Mouse (Mus musculus) liver, postnatal 0 days (tissue): ENCODE measurements around the gene Srpk2. TPM values are rescaled to one million over a fixed set of nuclear protein-coding genes. Genes with fewer than 3 reads are reported as not detected.
"Not testable (repeated sequence)": the region's sequence is repeated elsewhere in the genome, so short reads cannot be mapped to it uniquely, and the experiment has no call there.

Source experiments
- ATAC-seq: fragments of 200-750 bp; cut with Nextera tagmentation; 2 replicates; pipeline ENCODE4 v1.8.0; 2017; ENCODE audit warnings: mild to moderate bottlenecking, moderate library complexity
- DNase-seq: peaks from one replicate; pipeline ENCODE4 v3.0.0-alpha.2; 2016
- H3K27ac ChIP-seq: fragments of 300-500 bp; sonication (generic); 2 replicates; pipeline ENCODE4 v1.5.1; 2014; ENCODE audit warnings: antibody characterized with exemption, moderate library complexity, mild to moderate bottlenecking, low read depth
- H3K27me3 ChIP-seq: fragments of 300-500 bp; sonication (generic); 2 replicates; pipeline ENCODE4 v1.6.1; 2014; ENCODE audit warnings: low read length, control low read depth, mixed read lengths; ENCODE audit not compliant: insufficient read depth
- H3K36me3 ChIP-seq: fragments of 300-500 bp; sonication (generic); replicated peaks from 2 replicates; pipeline ENCODE4 v1.6.1; 2014; ENCODE audit warnings: mild to moderate bottlenecking, control low read depth, low read length, moderate library complexity, mixed read lengths; ENCODE audit not compliant: insufficient read depth
- H3K4me1 ChIP-seq: fragments of 300-500 bp; sonication (generic); 2 replicates; pipeline ENCODE4 v1.6.1; 2014; ENCODE audit warnings: antibody characterized with exemption, mild to moderate bottlenecking, control low read depth; ENCODE audit not compliant: insufficient read depth
- H3K4me2 ChIP-seq: fragments of 300-500 bp; sonication (generic); 2 replicates; pipeline ENCODE4 v1.6.1; 2014; ENCODE audit warnings: low read depth, mild to moderate bottlenecking, low read length, moderate library complexity, mixed read lengths
- H3K4me3 ChIP-seq: fragments of 300-500 bp; sonication (generic); 2 replicates; pipeline ENCODE4 v1.5.1; 2014; ENCODE audit warnings: low read depth, low read length
- H3K9ac ChIP-seq: fragments of 300-500 bp; sonication (generic); replicated peaks from 2 replicates; pipeline ENCODE4 v1.6.1; 2014; ENCODE audit warnings: mild to moderate bottlenecking, moderate library complexity
- H3K9me3 ChIP-seq: fragments of 300-500 bp; sonication (generic); 2 replicates; pipeline ENCODE4 v1.6.1; 2016; ENCODE audit warnings: mild to moderate bottlenecking, control low read depth, low read length, mixed read lengths
- CTCF ChIP-seq: sonication (generic); IDR thresholded peaks from 2 replicates; pipeline ENCODE4 v1.5.1; 2016; ENCODE audit warnings: antibody characterized with exemption, low read depth
- EP300 ChIP-seq: IDR thresholded peaks from 2 replicates; pipeline ENCODE4 v1.6.1; 2016; ENCODE audit warnings: antibody characterized with exemption, low read depth, mild to moderate bottlenecking
- WGBS: fragments of 180-500 bp; shearing (Covaris S2); extraction: QIAGEN DNeasy Blood & Tissue Kit; methylation state at CpG from one replicate; pipeline ENCODE4 v1.1.7; 2014; ENCODE audit not compliant: insufficient replicate concordance; 5-methylcytosine and 5-hydroxymethylcytosine counted together
- polyA plus RNA-seq: library from polyadenylated mRNA; unstranded; fragments of >200 nt; fragmentation: Nextera tagmentation; extraction: Ambion mirVana; gene quantifications from 2 replicates; pipeline ENCODE4 v1.2.1, GENCODE M21; 2015

Gene Srpk2
- polyA plus RNA-seq, 1 experiment from 2014 or later, result 10.9 TPM

- no peak overlapping the region for H3K9ac ChIP-seq
- no peak overlapping the region for H3K4me3 ChIP-seq
- H3K4me1 ChIP-seq, result no peaks in the 10 kb centered on the region
- WGBS, result 55% methylated on average over 6 of the region's 6 CpGs
- DNase-seq (no peak), ATAC-seq (no peak)
- no peak overlapping the region for H3K4me2 ChIP-seq
- peaks cover 65% of the 10 kb centered on the region for H3K36me3 ChIP-seq
- H3K27me3 ChIP-seq, result no peaks in the 10 kb centered on the region
- H3K9me3 ChIP-seq, result no peaks in the 10 kb centered on the region
- TF ChIP-seq EP300, result no peak
- peak; percentile 58 for TF ChIP-seq CTCF
- H3K27ac ChIP-seq, result no peak overlapping the region
These were observed 211.1 kb downstream of the Srpk2 start for GRCm38 (mm10) chr5:23473098-23473873.

GRCm38 (mm10) chr5:23466546-23466945, 217.9 kb downstream of the Srpk2 start:
- no peak overlapping the region for H3K4me3 ChIP-seq
- no peak overlapping the region for H3K4me2 ChIP-seq
- ATAC-seq (no peak), DNase-seq (no peak)
- 81% methylated on average over 4 of the region's 4 CpGs for WGBS
- H3K36me3 ChIP-seq, result peaks cover 71% of the 10 kb centered on the region
- H3K9ac ChIP-seq, result no peak overlapping the region
- H3K27ac ChIP-seq, result no peak overlapping the region
- no peaks in the 10 kb centered on the region for H3K9me3 ChIP-seq
- no peak for TF ChIP-seq EP300
- no peak for TF ChIP-seq CTCF
- no peaks in the 10 kb centered on the region for H3K4me1 ChIP-seq
- H3K27me3 ChIP-seq, result no peaks in the 10 kb centered on the region

- Histone ChIP-seq H3K27me3 (no peaks in the 10 kb centered on the region), H3K36me3 (peaks cover 62% of the 10 kb centered on the region), H3K9ac (no peak overlapping the region), H3K27ac (no peak overlapping the region), H3K4me3 (no peak overlapping the region), H3K9me3 (no peaks in the 10 kb centered on the region), H3K4me2 (no peak overlapping the region), H3K4me1 (0 out of 2 replicates have a peak, but pooled peaks cover 2% of the 10 kb centered on the region)
- ATAC-seq (no peak), DNase-seq (no peak)
- no peak for TF ChIP-seq EP300
- no peak for TF ChIP-seq CTCF
- 91% methylated on average over 8 of the region's 8 CpGs for WGBS
These were observed 219.7 kb downstream of the Srpk2 start for GRCm38 (mm10) chr5:23464743-23465142.

- no peak overlapping the region for H3K27ac ChIP-seq
- WGBS, result 96% methylated on average over 3 of the region's 3 CpGs
- TF ChIP-seq CTCF (no peak), EP300 (no peak)
These were observed 220.2 kb downstream of the Srpk2 start for GRCm38 (mm10) chr5:23464247-23464646.

GRCm38 (mm10) chr5:23461688-23462087, 222.7 kb downstream of the Srpk2 start:
- no peak overlapping the region for H3K9ac ChIP-seq
- DNase-seq (no peak), ATAC-seq (no peak)
- no peaks in the 10 kb centered on the region for H3K9me3 ChIP-seq
- H3K27ac ChIP-seq, result no peak overlapping the region
- peaks cover 6% of the 10 kb centered on the region; the same call in 1 of the 2 replicates for H3K4me1 ChIP-seq
- no peak for TF ChIP-seq EP300
- no peak for TF ChIP-seq CTCF
- 60% methylated on average over 2 of the region's 2 CpGs for WGBS
- H3K27me3 ChIP-seq, result no peaks in the 10 kb centered on the region
- peaks cover 39% of the 10 kb centered on the region for H3K36me3 ChIP-seq
- H3K4me3 ChIP-seq, result no peak overlapping the region
- H3K4me2 ChIP-seq, result no peak overlapping the region

More at GRCm38 (mm10) chr5:23464247-23464646, 220.2 kb downstream of the Srpk2 start:
- H3K27me3 ChIP-seq, result no peaks in the 10 kb centered on the region
- no peak for ATAC-seq
- H3K9me3 ChIP-seq, result no peaks in the 10 kb centered on the region
- DNase-seq, result no peak
- H3K4me1 ChIP-seq, result 0 out of 2 replicates have a peak, but pooled peaks cover 2% of the 10 kb centered on the region
- peaks cover 60% of the 10 kb centered on the region for H3K36me3 ChIP-seq
- no peak overlapping the region for H3K9ac ChIP-seq
- H3K4me2 ChIP-seq, result no peak overlapping the region
- no peak overlapping the region for H3K4me3 ChIP-seq

- not testable (repeated sequence) for H3K4me3 ChIP-seq, H3K27ac ChIP-seq, H3K27me3 ChIP-seq, H3K9me3 ChIP-seq, ATAC-seq, DNase-seq, H3K9ac ChIP-seq, H3K4me2 ChIP-seq, H3K4me1 ChIP-seq
- 68% methylated on average over 2 of the region's 2 CpGs for WGBS
- peak; percentile 31; the same call in 1 of the 2 replicates for TF ChIP-seq CTCF
- H3K36me3 ChIP-seq, result peaks cover 32% of the 10 kb centered on the region
These were observed 230.9 kb downstream of the Srpk2 start for GRCm38 (mm10) chr5:23453561-23453960.

Other genes with a start within 250 kb of the Srpk2 start
- 5.3 and 6.0 TPM in 2 replicates for gene Pus7, start 99.1 kb upstream of the Srpk2 start, polyA plus RNA-seq
- 9.6 and 10.9 TPM in 2 replicates for gene Rint1, start 103.1 kb upstream of the Srpk2 start, polyA plus RNA-seq
- 63.2 and 64.7 TPM in 2 replicates for gene Tomm7, start 159.5 kb upstream of the Srpk2 start, polyA plus RNA-seq